In genomic region chr17:3412771-3413170, GRCm38 (mm10) we compare ENCODE assay signal across 29 mouse cellular contexts.
"Had no signal": no experiment of that assay in that cellular context is flagged by ENCODE, and none has a peak within 500 bp of the region (broad histone marks: within the 10 kb centered on the region; RNA-seq: fewer than 3 reads in every experiment).

No protein-coding gene starts in this region.

- DNase-seq: gastrocnemius, adult 2 months; gastrocnemius, postnatal 10 days; gastrocnemius, postnatal 25 days; heart, adult 2 months; heart, postnatal 14 days; heart, postnatal 36 days; kidney, adult 18-20 months; kidney, adult 8-10 months; kidney, postnatal 14 days; kidney, postnatal 36 days; layer of hippocampus, adult 9-11 months; layer of hippocampus, postnatal 36 days; left cerebral cortex, postnatal 4 days; liver, embryonic 13.5 days; lung, adult 18-20 months had no signal

- H3K27ac ChIP-seq: gastrocnemius, adult 2 months; heart, adult 2 months; heart, embryonic 13.5 days; heart, embryonic 15.5 days; hindbrain, embryonic 10.5 days; hindbrain, embryonic 12.5 days; hindbrain, embryonic 14.5 days; intestine, embryonic 15.5 days; limb, embryonic 13.5 days; limb, embryonic 15.5 days; liver, embryonic 13.5 days; liver, embryonic 15.5 days had no signal

- H3K9ac ChIP-seq: heart, embryonic 13.5 days; heart, embryonic 15.5 days; hindbrain, embryonic 12.5 days; hindbrain, embryonic 14.5 days; intestine, embryonic 15.5 days; limb, embryonic 13.5 days; limb, embryonic 15.5 days; liver, embryonic 13.5 days; liver, embryonic 15.5 days had no signal

- H3K36me3 ChIP-seq: heart, embryonic 13.5 days; heart, embryonic 15.5 days; hindbrain, embryonic 10.5 days; hindbrain, embryonic 12.5 days; intestine, embryonic 15.5 days; liver, embryonic 13.5 days; liver, embryonic 15.5 days had no signal

- H3K9me3 ChIP-seq: heart, embryonic 13.5 days; heart, embryonic 15.5 days; hindbrain, embryonic 10.5 days; hindbrain, embryonic 12.5 days; intestine, embryonic 15.5 days; limb, embryonic 13.5 days; limb, embryonic 15.5 days; liver, embryonic 13.5 days; liver, embryonic 15.5 days had no signal

- H3K4me3 ChIP-seq: gastrocnemius, adult 2 months; heart, adult 2 months; heart, embryonic 13.5 days; heart, embryonic 15.5 days; hindbrain, embryonic 10.5 days; hindbrain, embryonic 12.5 days; intestine, embryonic 15.5 days; limb, embryonic 13.5 days; limb, embryonic 15.5 days; liver, embryonic 13.5 days; liver, embryonic 15.5 days had no signal

- H3K27me3 ChIP-seq: heart, embryonic 15.5 days; intestine, embryonic 15.5 days; limb, embryonic 15.5 days; liver, embryonic 13.5 days; liver, embryonic 15.5 days had no signal

- H3K4me1 ChIP-seq: intestine, embryonic 15.5 days; liver, embryonic 13.5 days; liver, embryonic 15.5 days had no signal

- H3K4me2 ChIP-seq: heart, embryonic 11.5 days; heart, embryonic 13.5 days; heart, embryonic 15.5 days; hindbrain, embryonic 12.5 days; hindbrain, embryonic 14.5 days; intestine, embryonic 15.5 days; limb, embryonic 13.5 days; limb, embryonic 15.5 days; liver, embryonic 11.5 days; liver, embryonic 13.5 days; liver, embryonic 15.5 days had no signal

- ATAC-seq: hindbrain, embryonic 16.5 days; inflammation-experienced regulatory T-cells, adult 6 months; intestine, embryonic 15.5 days; intestine, postnatal 0 days had no signal
